Mouse (Mus musculus) forebrain, embryonic 14.5 days (tissue): Measurements from ENCODE around the gene Sclt1. TPM values are rescaled to one million over a fixed set of nuclear protein-coding genes. Genes with fewer than 3 reads are reported as not detected.

Source experiments
- ATAC-seq: fragments of 200-750 bp; cut with Nextera tagmentation; 2 replicates; pipeline ENCODE4 v1.8.0; 2017; ENCODE audit warnings: mild to moderate bottlenecking, moderate library complexity
- DNase-seq: peaks from one replicate; pipeline ENCODE4 v3.0.0-alpha.2; 2015; ENCODE audit warnings: low spot score
- H3K27ac ChIP-seq: fragments of 300-500 bp; sonication (generic); 2 replicates; pipeline ENCODE4 v1.5.1; 2014; ENCODE audit warnings: low read depth, mild to moderate bottlenecking, control low read depth, low read length, moderate library complexity
- H3K27me3 ChIP-seq: fragments of 300-500 bp; sonication (generic); replicated peaks from 2 replicates; pipeline ENCODE4 v1.6.1; 2014; ENCODE audit warnings: low read length, control low read depth, mixed read lengths; ENCODE audit not compliant: control insufficient read depth, insufficient read depth
- H3K36me3 ChIP-seq: fragments of 300-500 bp; sonication (generic); 2 replicates; pipeline ENCODE4 v1.6.1; 2014; ENCODE audit warnings: low read length, control low read depth; ENCODE audit not compliant: control insufficient read depth, insufficient read depth
- H3K4me1 ChIP-seq: fragments of 300-500 bp; sonication (generic); 2 replicates; pipeline ENCODE4 v1.6.1; 2014; ENCODE audit warnings: antibody characterized with exemption, low read length, control low read depth; ENCODE audit not compliant: control insufficient read depth, insufficient read depth
- H3K4me2 ChIP-seq: fragments of 300-500 bp; sonication (generic); 2 replicates; pipeline ENCODE4 v1.6.1; 2014; ENCODE audit warnings: mild to moderate bottlenecking, control low read depth, low read length
- H3K4me3 ChIP-seq: fragments of 300-500 bp; sonication (generic); 2 replicates; pipeline ENCODE4 v1.5.1; 2014; ENCODE audit warnings: low read depth, low read length, control low read depth
- H3K9ac ChIP-seq: fragments of 300-500 bp; sonication (generic); 2 replicates; pipeline ENCODE4 v1.6.1; 2014; ENCODE audit warnings: mild to moderate bottlenecking, low read length, control low read depth, moderate library complexity
- H3K9me3 ChIP-seq: fragments of 300-500 bp; sonication (generic); replicated peaks from 2 replicates; pipeline ENCODE4 v1.6.1; 2016; ENCODE audit warnings: low read length, control low read depth, mixed read lengths; ENCODE audit not compliant: control insufficient read depth
- WGBS: fragments of 180-500 bp; shearing (Covaris S2); extraction: QIAGEN DNeasy Blood & Tissue Kit; methylation state at CpG from one replicate; pipeline ENCODE4 v1.1.7; 2014; 5-methylcytosine and 5-hydroxymethylcytosine counted together
- polyA plus RNA-seq: library from polyadenylated mRNA; unstranded; fragments of >200 nt; fragmentation: Nextera tagmentation; extraction: Ambion mirVana; gene quantifications from 2 replicates; pipeline ENCODE4 v1.2.1, GENCODE M21; 2014

The Sclt1 gene
- polyA plus RNA-seq, 1 experiment from 2014 or later = 13.1 TPM

DNA sequence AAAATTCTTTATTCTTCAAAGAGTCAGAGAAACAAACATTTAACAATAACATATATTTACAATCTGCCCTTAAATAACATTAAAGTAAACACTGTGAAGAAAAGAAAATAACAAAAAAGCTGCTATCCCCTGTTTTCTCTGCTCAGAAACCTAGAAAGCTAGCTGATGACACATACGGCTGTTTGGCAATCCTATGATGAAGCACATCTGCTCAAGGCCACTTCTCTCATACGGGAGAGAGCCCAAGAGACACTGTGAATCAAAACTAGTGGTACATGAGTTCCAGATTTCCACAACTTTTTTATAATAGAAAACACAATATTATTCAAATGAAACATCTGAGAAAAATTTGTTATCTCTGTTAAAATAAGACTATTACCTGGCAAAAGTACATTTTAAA is 55.9 kb downstream of the Sclt1 start:
- WGBS = 93% methylated on average over 2 of the region's 2 CpGs
- H3K27me3 ChIP-seq = no peaks in the 10 kb centered on the region
- H3K4me1 ChIP-seq = no peaks in the 10 kb centered on the region
- H3K36me3 ChIP-seq = 0 out of 2 replicates have a peak, but pooled peaks cover 3% of the 10 kb centered on the region
- ATAC-seq = no peak
- H3K4me3 ChIP-seq = no peak overlapping the region
- no peaks in the 10 kb centered on the region for H3K9me3 ChIP-seq
- no peak for DNase-seq
- no peak overlapping the region for H3K9ac ChIP-seq
- no peak overlapping the region for H3K27ac ChIP-seq
- H3K4me2 ChIP-seq = no peak overlapping the region

DNA sequence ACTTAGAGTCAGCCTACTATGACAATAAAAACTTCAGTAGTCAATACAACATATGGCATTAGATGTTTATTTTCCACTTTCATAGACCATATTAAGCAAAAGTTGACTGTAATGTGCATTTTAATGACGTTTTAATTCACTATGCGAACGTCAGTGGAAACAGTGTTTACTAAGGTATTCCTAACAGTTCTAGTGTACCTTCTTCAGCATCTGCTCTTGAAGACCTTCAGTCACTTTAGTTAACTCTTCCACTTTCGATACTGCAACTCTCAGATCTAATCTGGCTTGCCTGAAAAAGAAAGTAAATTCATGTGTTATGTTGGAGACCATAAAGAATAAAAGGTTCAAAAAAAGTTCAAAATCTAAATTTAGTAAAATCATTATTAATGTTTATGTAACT is 60.2 kb downstream of the Sclt1 start:
- H3K4me1 ChIP-seq = no peaks in the 10 kb centered on the region
- no peak overlapping the region for H3K9ac ChIP-seq
- ATAC-seq (no peak), DNase-seq (no peak)
- 91% methylated on average over 4 of the region's 4 CpGs for WGBS
- no peak overlapping the region for H3K4me2 ChIP-seq
- H3K36me3 ChIP-seq = 0 out of 2 replicates have a peak, but pooled peaks cover 3% of the 10 kb centered on the region
- H3K27ac ChIP-seq = no peak overlapping the region
- no peaks in the 10 kb centered on the region for H3K27me3 ChIP-seq
- no peak overlapping the region for H3K4me3 ChIP-seq
- no peaks in the 10 kb centered on the region for H3K9me3 ChIP-seq

DNA sequence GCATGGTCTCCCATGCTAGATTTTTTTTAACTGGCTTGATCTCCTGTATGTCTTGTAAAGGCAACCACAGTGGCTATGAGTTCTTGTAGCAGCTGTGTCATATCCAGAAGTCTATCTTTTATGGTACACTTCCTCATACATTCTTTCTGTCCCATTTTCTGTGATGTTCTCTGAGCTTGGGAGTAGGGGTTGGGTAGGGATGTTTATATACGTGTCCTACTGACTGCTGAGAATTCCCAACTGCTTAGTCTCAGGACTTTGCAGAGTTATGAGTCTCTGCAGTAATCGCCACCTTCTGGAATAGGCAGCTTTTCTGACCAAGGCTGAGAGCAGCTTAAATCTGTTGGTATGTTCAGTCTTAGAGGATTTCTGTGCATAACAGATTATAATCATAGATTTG is 65.7 kb downstream of the Sclt1 start:
- H3K36me3 ChIP-seq = 0 out of 2 replicates have a peak, but pooled peaks cover 4% of the 10 kb centered on the region
- H3K9ac ChIP-seq = no peak overlapping the region
- 90% methylated on average over 2 of the region's 2 CpGs for WGBS
- ATAC-seq (no peak), DNase-seq (no peak)
- H3K4me2 ChIP-seq = no peak overlapping the region
- no peaks in the 10 kb centered on the region for H3K9me3 ChIP-seq
- no peak overlapping the region for H3K27ac ChIP-seq
- H3K27me3 ChIP-seq = no peaks in the 10 kb centered on the region
- H3K4me1 ChIP-seq = no peaks in the 10 kb centered on the region
- H3K4me3 ChIP-seq = no peak overlapping the region

DNA sequence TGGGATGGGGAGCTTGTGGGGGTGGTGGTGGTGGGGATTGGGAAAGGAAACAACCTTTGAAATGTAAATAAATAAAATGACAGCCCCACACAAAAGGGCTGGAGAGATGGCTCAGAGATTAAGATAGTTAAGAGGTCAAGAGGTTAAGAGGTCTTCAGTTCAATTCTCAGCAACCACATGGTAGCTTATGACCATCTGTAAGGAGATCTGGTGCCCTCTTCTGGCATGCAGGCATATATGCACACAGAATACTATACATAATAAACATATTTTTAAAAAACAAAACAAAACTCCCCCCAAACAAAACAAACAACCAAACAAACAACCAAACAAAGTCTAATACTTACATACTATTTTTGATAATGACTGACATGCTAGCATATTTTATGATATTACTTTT is 67.5 kb downstream of the Sclt1 start:
- Histone ChIP-seq H3K4me3 (no peak overlapping the region), H3K27ac (no peak overlapping the region), H3K36me3 (0 out of 2 replicates have a peak, but pooled peaks cover 4% of the 10 kb centered on the region), H3K4me2 (no peak overlapping the region), H3K9ac (no peak overlapping the region), H3K27me3 (no peaks in the 10 kb centered on the region), H3K4me1 (no peaks in the 10 kb centered on the region), H3K9me3 (no peaks in the 10 kb centered on the region)
- ATAC-seq (no peak), DNase-seq (no peak)

DNA sequence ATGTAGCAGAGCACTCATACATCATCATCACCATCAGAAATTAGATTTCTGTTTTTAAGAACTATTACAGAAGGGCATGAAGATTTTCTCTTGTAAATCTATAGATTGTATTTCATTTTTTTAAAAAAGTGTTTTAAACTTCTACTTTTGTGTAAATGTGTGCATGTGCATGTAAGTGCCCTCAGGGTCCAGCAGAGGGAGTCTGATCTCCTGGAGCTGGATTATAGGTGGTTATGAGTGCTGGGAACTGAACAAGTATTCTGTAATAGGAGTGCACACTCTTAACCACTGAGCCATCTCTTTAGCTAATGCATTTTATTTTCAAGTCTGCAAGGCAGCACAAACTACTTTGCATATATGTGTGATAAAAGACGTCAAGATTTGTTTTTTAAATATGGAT is 86.7 kb downstream of the Sclt1 start:
- WGBS = 92% methylated on average over 1 of the region's 1 CpGs
- H3K9me3 ChIP-seq = no peaks in the 10 kb centered on the region
- no peaks in the 10 kb centered on the region for H3K27me3 ChIP-seq
- peaks cover 11% of the 10 kb centered on the region for H3K36me3 ChIP-seq
- H3K4me1 ChIP-seq = no peaks in the 10 kb centered on the region
- H3K4me3 ChIP-seq = no peak overlapping the region
- no peak overlapping the region for H3K9ac ChIP-seq
- DNase-seq = no peak
- ATAC-seq = no peak
- no peak overlapping the region for H3K4me2 ChIP-seq
- no peak overlapping the region for H3K27ac ChIP-seq

DNA sequence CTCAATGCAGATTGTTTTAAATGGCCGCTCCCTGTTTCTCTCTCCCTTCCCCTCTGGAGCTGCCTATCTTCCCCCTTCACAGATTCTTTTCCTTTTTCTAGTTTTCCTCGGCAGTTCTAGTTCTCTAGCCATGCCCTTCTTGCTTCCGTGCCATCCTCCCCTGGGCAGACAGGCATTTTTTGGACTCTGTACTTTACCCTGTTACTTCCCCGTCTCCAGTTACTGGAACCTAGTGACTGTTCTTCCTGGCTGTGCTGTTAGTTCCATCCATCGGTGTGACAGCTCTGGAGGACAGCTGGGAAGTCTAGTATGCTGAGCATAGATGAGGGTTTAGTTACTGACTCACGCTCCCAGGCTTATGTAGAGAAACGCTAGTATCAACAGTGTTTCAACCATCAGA is 121.3 kb downstream of the Sclt1 start:
- H3K4me3 ChIP-seq = no peak overlapping the region
- ATAC-seq = no peak

DNA sequence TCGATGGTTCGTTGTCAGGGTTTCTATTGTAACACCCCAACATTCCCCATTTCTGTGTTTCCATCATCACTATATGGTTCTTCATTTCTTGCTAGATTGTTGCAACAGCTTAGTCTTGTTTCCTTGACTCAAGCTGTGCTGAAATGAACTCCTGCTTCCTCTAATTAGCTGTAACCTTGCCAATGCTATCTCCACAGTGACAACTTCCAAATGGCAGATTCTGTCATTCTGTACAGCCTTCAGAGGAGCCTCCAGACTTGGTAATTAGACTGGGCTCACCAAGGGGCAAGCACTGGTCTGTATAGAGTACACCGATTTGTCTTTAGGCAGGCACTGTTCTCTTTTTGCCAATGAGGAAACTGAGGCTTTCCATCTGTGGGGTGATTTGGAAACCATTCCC is 123.8 kb downstream of the Sclt1 start:
- H3K36me3 ChIP-seq = peaks cover 12% of the 10 kb centered on the region
- H3K4me2 ChIP-seq = no peak overlapping the region
- H3K4me1 ChIP-seq = peaks cover 4% of the 10 kb centered on the region; the same call in 1 of the 2 replicates
- no peaks in the 10 kb centered on the region for H3K27me3 ChIP-seq
- H3K27ac ChIP-seq = peak overlapping the region; percentile 50; the same call in 1 of the 2 replicates
- no peaks in the 10 kb centered on the region for H3K9me3 ChIP-seq
- H3K9ac ChIP-seq = no peak overlapping the region
- 57% methylated on average over 3 of the region's 3 CpGs for WGBS
- no peak overlapping the region for H3K4me3 ChIP-seq
- peak; percentile 76; the same call in 1 of the 2 replicates for ATAC-seq
- peak; percentile 76 for DNase-seq

More for the DNA sequence above, 121.3 kb downstream of the Sclt1 start:
- H3K9ac ChIP-seq = no peak overlapping the region
- H3K27me3 ChIP-seq = no peaks in the 10 kb centered on the region
- 89% methylated on average over 7 of the region's 7 CpGs for WGBS
- no peaks in the 10 kb centered on the region; the same call in 1 of the 2 replicates for H3K36me3 ChIP-seq
- DNase-seq = no peak
- H3K4me2 ChIP-seq = no peak overlapping the region
- H3K9me3 ChIP-seq = no peaks in the 10 kb centered on the region
- H3K27ac ChIP-seq = no peak overlapping the region
- peaks cover 4% of the 10 kb centered on the region; the same call in 1 of the 2 replicates for H3K4me1 ChIP-seq

DNA sequence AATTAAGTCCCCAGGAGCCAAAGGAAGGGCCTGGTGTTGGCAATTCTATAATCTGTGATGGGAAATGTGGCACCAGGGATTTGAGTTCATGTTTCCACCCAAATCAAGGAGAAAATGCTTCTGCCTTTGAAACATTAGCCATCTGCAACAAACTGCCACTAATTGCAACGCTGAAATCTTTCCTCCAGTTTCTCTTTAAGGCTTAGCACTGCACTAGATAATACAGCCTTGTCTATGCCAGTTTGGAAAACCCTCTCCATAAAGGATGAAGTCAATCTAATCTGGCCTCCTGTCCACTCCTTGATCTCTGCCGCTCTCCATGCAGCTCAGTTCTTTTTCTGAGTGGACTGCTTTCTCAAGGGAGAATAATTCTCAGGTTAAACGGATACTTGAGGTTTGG is 124.3 kb downstream of the Sclt1 start:
- DNase-seq (peak; percentile 37), ATAC-seq (peak; percentile 18; the same call in 1 of the 2 replicates)
- Histone ChIP-seq H3K4me3 (no peak overlapping the region), H3K9me3 (no peaks in the 10 kb centered on the region), H3K4me2 (no peak overlapping the region), H3K4me1 (peaks cover 4% of the 10 kb centered on the region; the same call in 1 of the 2 replicates), H3K27ac (peak overlapping the region; percentile 50; the same call in 1 of the 2 replicates), H3K9ac (no peak overlapping the region), H3K27me3 (no peaks in the 10 kb centered on the region), H3K36me3 (peaks cover 16% of the 10 kb centered on the region)
- WGBS = 60% methylated on average over 3 of the region's 3 CpGs

DNA sequence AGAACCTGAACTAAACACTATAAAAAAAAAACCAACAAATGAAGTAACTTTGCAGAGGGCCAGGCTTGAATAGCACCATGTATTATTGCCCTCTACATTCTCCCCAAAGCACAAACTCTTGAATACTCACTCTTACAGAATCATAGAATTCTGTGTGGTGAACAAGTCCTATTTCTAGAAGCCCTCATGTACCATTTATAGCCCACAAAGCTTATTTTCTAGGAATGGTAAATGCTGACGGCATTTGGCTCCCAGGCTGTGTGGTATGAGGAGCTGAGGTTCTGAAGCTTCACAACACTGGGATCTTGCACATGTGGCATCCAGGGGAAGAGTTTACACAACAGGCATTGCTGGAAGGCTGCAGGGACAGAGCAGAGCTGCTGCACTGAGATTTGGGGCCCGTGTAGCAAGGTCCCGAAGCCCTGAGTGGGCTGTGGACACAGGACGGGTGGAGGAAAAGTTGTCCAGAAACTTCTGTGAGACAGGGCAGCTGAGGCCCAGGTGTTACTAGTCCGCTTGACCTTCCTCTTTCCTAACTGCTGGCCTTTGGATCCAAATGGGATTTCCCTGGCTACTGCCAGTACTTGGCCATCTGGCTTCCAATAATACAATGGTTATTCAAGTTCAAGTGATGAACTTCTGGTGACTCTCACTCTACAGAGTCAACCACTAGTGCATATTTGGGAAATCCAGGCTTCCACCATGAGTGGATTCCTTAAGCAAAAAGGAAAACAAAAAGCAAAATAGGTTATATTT is 127.9 kb downstream of the Sclt1 start:
- ATAC-seq (no peak), DNase-seq (no peak)
- Histone ChIP-seq H3K4me3 (no peak overlapping the region), H3K27me3 (no peaks in the 10 kb centered on the region), H3K36me3 (peaks cover 43% of the 10 kb centered on the region), H3K4me1 (peaks cover 4% of the 10 kb centered on the region; the same call in 1 of the 2 replicates), H3K27ac (no peak overlapping the region), H3K4me2 (no peak overlapping the region), H3K9ac (no peak overlapping the region), H3K9me3 (no peaks in the 10 kb centered on the region)
- WGBS = 94% methylated on average over 5 of the region's 5 CpGs
